Mouse (Mus musculus) forebrain, embryonic 13.5 days (tissue): ENCODE data around the gene Cfap57. TPM values are rescaled to one million over a fixed set of nuclear protein-coding genes. Genes with fewer than 3 reads are reported as not detected.
A peak's percentile ranks its signal among the peaks of the same experiment; 100 is the strongest.

Experiments used
- ATAC-seq: fragments of 200-750 bp; cut with Nextera tagmentation; 2 replicates; pipeline ENCODE4 v1.8.0; 2017
- H3K27ac ChIP-seq: fragments of 300-500 bp; sonication (generic); 2 replicates; pipeline ENCODE4 v1.5.1; 2015; ENCODE audit warnings: inconsistent platforms, mild to moderate bottlenecking, moderate library complexity
- H3K27me3 ChIP-seq: fragments of 300-500 bp; sonication (generic); 2 replicates; pipeline ENCODE4 v1.6.1; 2015; ENCODE audit warnings: mild to moderate bottlenecking, inconsistent platforms
- H3K36me3 ChIP-seq: fragments of 300-500 bp; sonication (generic); 2 replicates; pipeline ENCODE4 v1.6.1; 2015; ENCODE audit warnings: mild to moderate bottlenecking, inconsistent platforms; ENCODE audit not compliant: poor library complexity, severe bottlenecking
- H3K4me1 ChIP-seq: fragments of 300-500 bp; sonication (generic); 2 replicates; pipeline ENCODE4 v1.6.1; 2015; ENCODE audit warnings: inconsistent platforms
- H3K4me2 ChIP-seq: fragments of 300-500 bp; sonication (generic); 2 replicates; pipeline ENCODE4 v1.6.1; 2015; ENCODE audit warnings: inconsistent platforms, mild to moderate bottlenecking, moderate library complexity
- H3K4me3 ChIP-seq: fragments of 300-500 bp; sonication (generic); 2 replicates; pipeline ENCODE4 v1.5.1; 2015; ENCODE audit warnings: mild to moderate bottlenecking, inconsistent platforms
- H3K9ac ChIP-seq: fragments of 300-500 bp; sonication (generic); 2 replicates; pipeline ENCODE4 v1.6.1; 2015; ENCODE audit warnings: mild to moderate bottlenecking, inconsistent platforms
- H3K9me3 ChIP-seq: fragments of 300-500 bp; sonication (generic); replicated peaks from 2 replicates; pipeline ENCODE4 v1.6.1; 2016; ENCODE audit warnings: inconsistent platforms
- WGBS: fragments of 180-500 bp; shearing (Covaris S2); methylation state at CpG from one replicate; pipeline ENCODE4 v1.1.7; 2015; 5-methylcytosine and 5-hydroxymethylcytosine counted together
- polyA plus RNA-seq: library from polyadenylated mRNA; unstranded; fragments of >200 nt; fragmentation: Nextera tagmentation; extraction: Ambion mirVana; gene quantifications from 2 replicates; pipeline ENCODE4 v1.2.1, GENCODE M21; 2015

Gene Cfap57
- polyA plus RNA-seq, 1 experiment from 2014 or later = 0.90 TPM

GRCm38 (mm10) chr4:118589053-118589732 is 31.4 kb downstream of the Cfap57 start:
- WGBS = 62% methylated on average over 12 of the region's 12 CpGs
- no peak overlapping the region for H3K9ac ChIP-seq
- no peak for ATAC-seq
- H3K4me3 ChIP-seq = no peak overlapping the region
- no peaks in the 10 kb centered on the region for H3K9me3 ChIP-seq
- no peak overlapping the region for H3K27ac ChIP-seq
- 0 out of 2 replicates have a peak overlapping the region, but pooled peaks have one; percentile 20 for H3K4me2 ChIP-seq
- no peaks in the 10 kb centered on the region for H3K36me3 ChIP-seq
- no peaks in the 10 kb centered on the region for H3K27me3 ChIP-seq
- no peaks in the 10 kb centered on the region for H3K4me1 ChIP-seq

- H3K4me3 ChIP-seq = no peak overlapping the region
- no peak overlapping the region for H3K27ac ChIP-seq
- no peaks in the 10 kb centered on the region for H3K9me3 ChIP-seq
- H3K4me1 ChIP-seq = 0 out of 2 replicates have a peak, but pooled peaks cover 2% of the 10 kb centered on the region
- 96% methylated on average over 8 of the region's 8 CpGs for WGBS
- ATAC-seq = no peak
- no peak overlapping the region for H3K4me2 ChIP-seq
- no peaks in the 10 kb centered on the region for H3K27me3 ChIP-seq
- H3K9ac ChIP-seq = no peak overlapping the region
- H3K36me3 ChIP-seq = no peaks in the 10 kb centered on the region
Measured at GRCm38 (mm10) chr4:118582629-118583028, 37.9 kb downstream of the Cfap57 start.

- H3K4me2 ChIP-seq = no peak overlapping the region
- H3K36me3 ChIP-seq = no peaks in the 10 kb centered on the region
- no peak overlapping the region for H3K27ac ChIP-seq
- no peak overlapping the region for H3K4me3 ChIP-seq
- H3K9me3 ChIP-seq = no peaks in the 10 kb centered on the region
- ATAC-seq = no peak
- H3K4me1 ChIP-seq = 0 out of 2 replicates have a peak, but pooled peaks cover 2% of the 10 kb centered on the region
- H3K9ac ChIP-seq = no peak overlapping the region
- H3K27me3 ChIP-seq = 0 out of 2 replicates have a peak, but pooled peaks cover 6% of the 10 kb centered on the region
- 34% methylated on average over 11 of the region's 11 CpGs for WGBS
Measured at GRCm38 (mm10) chr4:118581508-118581907, 39.1 kb downstream of the Cfap57 start.

GRCm38 (mm10) chr4:118579313-118579712 is 41.3 kb downstream of the Cfap57 start:
- H3K4me2 ChIP-seq = no peak overlapping the region

GRCm38 (mm10) chr4:118576097-118576496 is 44.5 kb downstream of the Cfap57 start:
- Histone ChIP-seq H3K9ac (no peak overlapping the region), H3K36me3 (no peaks in the 10 kb centered on the region), H3K4me2 (no peak overlapping the region), H3K4me1 (no peaks in the 10 kb centered on the region), H3K27ac (no peak overlapping the region), H3K9me3 (no peaks in the 10 kb centered on the region), H3K4me3 (no peak overlapping the region), H3K27me3 (0 out of 2 replicates have a peak, but pooled peaks cover 6% of the 10 kb centered on the region)
- WGBS = 6% methylated on average over 6 of the region's 6 CpGs
- 0 out of 2 replicates have a peak, but pooled peaks have one; percentile 27 for ATAC-seq

More at GRCm38 (mm10) chr4:118579313-118579712, 41.3 kb downstream of the Cfap57 start:
- Histone ChIP-seq H3K27me3 (0 out of 2 replicates have a peak, but pooled peaks cover 6% of the 10 kb centered on the region), H3K36me3 (no peaks in the 10 kb centered on the region), H3K4me1 (0 out of 2 replicates have a peak, but pooled peaks cover 2% of the 10 kb centered on the region), H3K27ac (no peak overlapping the region), H3K9ac (no peak overlapping the region), H3K4me3 (no peak overlapping the region), H3K9me3 (no peaks in the 10 kb centered on the region)
- 39% methylated on average over 13 of the region's 13 CpGs for WGBS
- ATAC-seq = no peak

- no peak for ATAC-seq
- no peak overlapping the region for H3K9ac ChIP-seq
- no peak overlapping the region for H3K4me3 ChIP-seq
- WGBS = 81% methylated on average over 14 of the region's 15 CpGs
- H3K9me3 ChIP-seq = no peaks in the 10 kb centered on the region
- no peaks in the 10 kb centered on the region for H3K4me1 ChIP-seq
- no peaks in the 10 kb centered on the region for H3K36me3 ChIP-seq
- H3K27me3 ChIP-seq = 0 out of 2 replicates have a peak, but pooled peaks cover 4% of the 10 kb centered on the region
- H3K27ac ChIP-seq = no peak overlapping the region
- no peak overlapping the region for H3K4me2 ChIP-seq
Measured at GRCm38 (mm10) chr4:118571441-118571840, 49.1 kb downstream of the Cfap57 start.

- no peak overlapping the region for H3K27ac ChIP-seq
- H3K4me2 ChIP-seq = no peak overlapping the region
- no peaks in the 10 kb centered on the region for H3K9me3 ChIP-seq
- H3K36me3 ChIP-seq = no peaks in the 10 kb centered on the region
- no peaks in the 10 kb centered on the region for H3K4me1 ChIP-seq
- ATAC-seq = no peak
- H3K9ac ChIP-seq = no peak overlapping the region
- H3K4me3 ChIP-seq = no peak overlapping the region
- 0 out of 2 replicates have a peak, but pooled peaks cover 4% of the 10 kb centered on the region for H3K27me3 ChIP-seq
- WGBS = 81% methylated on average over 23 of the region's 23 CpGs
Measured at GRCm38 (mm10) chr4:118569320-118569719, 51.3 kb downstream of the Cfap57 start.

GRCm38 (mm10) chr4:118568709-118569108 is 51.9 kb downstream of the Cfap57 start:
- Histone ChIP-seq H3K9ac (no peak overlapping the region), H3K4me1 (no peaks in the 10 kb centered on the region), H3K27ac (no peak overlapping the region), H3K4me3 (no peak overlapping the region), H3K27me3 (0 out of 2 replicates have a peak, but pooled peaks cover 4% of the 10 kb centered on the region), H3K36me3 (no peaks in the 10 kb centered on the region), H3K4me2 (no peak overlapping the region), H3K9me3 (no peaks in the 10 kb centered on the region)
- WGBS = 82% methylated on average over 10 of the region's 10 CpGs
- ATAC-seq = no peak

- Histone ChIP-seq H3K4me3 (no peak overlapping the region), H3K36me3 (no peaks in the 10 kb centered on the region), H3K27me3 (0 out of 2 replicates have a peak, but pooled peaks cover 4% of the 10 kb centered on the region), H3K27ac (no peak overlapping the region), H3K4me2 (no peak overlapping the region), H3K4me1 (no peaks in the 10 kb centered on the region), H3K9ac (no peak overlapping the region), H3K9me3 (0 out of 2 replicates have a peak, but pooled peaks cover 3% of the 10 kb centered on the region)
- ATAC-seq = no peak
- 34% methylated on average over 7 of the region's 7 CpGs for WGBS
Measured at GRCm38 (mm10) chr4:118566161-118566676, 54.4 kb downstream of the Cfap57 start.

GRCm38 (mm10) chr4:118564926-118565279 is 55.7 kb downstream of the Cfap57 start:
- no peaks in the 10 kb centered on the region for H3K36me3 ChIP-seq
- H3K27me3 ChIP-seq = 0 out of 2 replicates have a peak, but pooled peaks cover 4% of the 10 kb centered on the region
- no peak for ATAC-seq
- H3K4me2 ChIP-seq = no peak overlapping the region
- H3K4me1 ChIP-seq = no peaks in the 10 kb centered on the region
- H3K4me3 ChIP-seq = no peak overlapping the region
- 36% methylated on average over 3 of the region's 3 CpGs for WGBS
- H3K27ac ChIP-seq = no peak overlapping the region
- 0 out of 2 replicates have a peak, but pooled peaks cover 3% of the 10 kb centered on the region for H3K9me3 ChIP-seq
- H3K9ac ChIP-seq = no peak overlapping the region

GRCm38 (mm10) chr4:118564062-118564925 is 56.3 kb downstream of the Cfap57 start:
- Histone ChIP-seq H3K27ac (no peak overlapping the region), H3K9ac (no peak overlapping the region), H3K27me3 (0 out of 2 replicates have a peak, but pooled peaks cover 1% of the 10 kb centered on the region), H3K36me3 (no peaks in the 10 kb centered on the region), H3K4me2 (no peak overlapping the region), H3K4me1 (no peaks in the 10 kb centered on the region), H3K9me3 (0 out of 2 replicates have a peak, but pooled peaks cover 3% of the 10 kb centered on the region), H3K4me3 (no peak overlapping the region)
- WGBS = 65% methylated on average over 13 of the region's 13 CpGs
- no peak for ATAC-seq
